Mouse (Mus musculus) adrenal gland (tissue): Measurements from ENCODE around the gene Slc9a7.

Experiments
- intact Hi-C: fragments of 180-260 bp; cut with DNase I; formaldehyde crosslinking; loops from one replicate; pipeline ENCODE4 v1.15.1; 2025
- long read RNA-seq, 2 experiments: library from polyadenylated mRNA; unstranded; transcript quantifications; one replicate each; pipeline ENCODE4 v2.0.0; 2020; ENCODE audit warnings: borderline replicate concordance in 1 of 2; ENCODE audit not compliant: insufficient replicate concordance in 1 of 2

Slc9a7 gene
- long read RNA-seq, experiment 1, partial matches to known transcripts: 5 of 9 reads
- long read RNA-seq, experiment 1, other reads (novel, unspliced or antisense): 4 of 9 reads
- long read RNA-seq, experiment 2, partial matches to known transcripts: 1 of 4 reads
- long read RNA-seq, experiment 2, other reads (novel, unspliced or antisense): 2 of 4 reads

- intact Hi-C loops: no loop called here
Observed at GRCm38 (mm10) chrX:20291282-20292039, at the start of gene Slc9a7. TSS of gene Slc9a7 (minus strand) at chrX:20291807.

GRCm38 (mm10) chrX:20335722-20336121 lies 44.1 kb upstream of the Slc9a7 start:
- intact Hi-C loops: loop anchor here (2.0 to 5.0 kb wide), 2 partner anchors 173 to 313 kb away; no protein-coding TSS in a partner anchor

DNA sequence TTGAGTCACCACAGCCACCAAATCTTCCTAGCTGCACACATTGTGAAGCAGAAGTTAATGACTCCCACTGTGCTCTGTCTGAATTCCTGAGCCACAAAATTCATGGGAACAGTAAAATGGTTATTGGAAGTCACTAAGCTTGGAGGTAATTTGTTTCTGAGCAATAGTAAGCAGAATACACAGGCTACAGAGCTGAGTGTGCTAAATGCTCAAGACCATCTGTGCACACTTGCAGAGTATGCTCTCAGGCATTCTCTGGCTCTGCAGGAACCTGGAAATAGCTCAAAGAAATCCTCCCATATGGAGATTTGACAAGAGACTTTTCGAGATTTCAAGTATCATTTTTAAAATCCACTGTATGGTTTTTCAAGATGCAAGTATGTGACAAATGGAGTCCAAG lies 41.1 kb upstream of the Slc9a7 start:
- intact Hi-C loops: no loop called here

DNA sequence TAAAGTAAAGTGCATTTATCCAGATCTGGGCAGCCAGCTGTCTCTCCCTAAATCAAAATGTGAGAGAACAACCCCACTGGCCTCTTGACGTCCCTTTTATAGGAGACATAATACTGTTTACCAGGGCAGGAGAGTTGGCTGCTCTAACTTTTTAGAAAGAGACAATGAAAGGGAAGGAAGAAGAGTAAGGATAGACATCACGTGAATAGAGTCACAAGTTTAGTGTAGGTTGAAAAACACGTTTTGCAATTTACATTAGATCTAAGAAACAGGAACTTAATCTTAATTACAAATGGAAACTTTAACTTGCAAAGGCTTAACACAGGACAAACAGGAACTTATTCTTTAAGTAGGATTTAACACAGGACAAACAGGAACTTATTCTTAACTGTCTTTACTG lies 15.6 kb upstream of the Slc9a7 start:
- intact Hi-C loops: no loop called here

- intact Hi-C loops: no loop called here
Observed at GRCm38 (mm10) chrX:20305941-20306340, 14.3 kb upstream of the Slc9a7 start.

DNA sequence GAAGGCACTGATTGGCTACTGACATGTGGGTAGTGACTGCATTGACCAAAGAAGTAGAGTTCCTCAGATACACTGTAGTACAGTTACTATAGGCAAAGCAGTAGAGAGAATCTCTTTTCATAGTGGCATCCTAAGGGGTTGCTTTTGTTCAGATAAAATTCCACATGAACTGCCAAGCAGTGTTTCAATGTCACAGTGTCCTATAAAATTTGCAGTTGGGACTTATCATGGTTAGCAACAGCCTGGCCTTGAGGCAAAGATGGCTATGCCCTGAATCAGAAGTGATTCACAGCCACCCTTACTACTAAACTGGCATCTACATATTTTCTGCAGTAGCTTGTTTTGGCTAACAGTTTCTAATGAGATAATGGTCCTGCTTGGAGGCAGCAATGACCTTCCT lies 11.7 kb upstream of the Slc9a7 start:
- intact Hi-C loops: no loop called here

- intact Hi-C loops: no loop called here
Observed at GRCm38 (mm10) chrX:20292040-20292417, 422 bp upstream of the Slc9a7 start.

GRCm38 (mm10) chrX:20290715-20291114 lies 892 bp downstream of the Slc9a7 start:
- intact Hi-C loops: no loop called here

DNA sequence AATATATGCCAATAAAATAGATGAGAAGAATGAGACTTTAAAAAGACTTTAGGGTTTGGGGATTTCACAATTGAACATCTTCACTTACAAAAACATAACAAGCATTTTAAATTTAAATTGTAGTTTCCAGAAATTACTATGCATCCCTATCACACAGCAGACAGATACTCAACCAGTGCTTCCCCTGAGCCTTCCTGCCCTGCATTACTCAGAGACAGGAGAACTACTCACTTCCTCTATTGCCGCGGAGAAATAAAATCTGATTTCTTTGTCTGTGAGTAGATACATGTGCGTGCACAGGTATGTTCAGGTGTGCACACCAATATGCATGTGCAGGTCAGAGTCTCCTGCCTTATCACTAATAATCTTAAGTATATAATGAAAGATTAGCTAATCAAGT lies 2.9 kb downstream of the Slc9a7 start:
- intact Hi-C loops: no loop called here

DNA sequence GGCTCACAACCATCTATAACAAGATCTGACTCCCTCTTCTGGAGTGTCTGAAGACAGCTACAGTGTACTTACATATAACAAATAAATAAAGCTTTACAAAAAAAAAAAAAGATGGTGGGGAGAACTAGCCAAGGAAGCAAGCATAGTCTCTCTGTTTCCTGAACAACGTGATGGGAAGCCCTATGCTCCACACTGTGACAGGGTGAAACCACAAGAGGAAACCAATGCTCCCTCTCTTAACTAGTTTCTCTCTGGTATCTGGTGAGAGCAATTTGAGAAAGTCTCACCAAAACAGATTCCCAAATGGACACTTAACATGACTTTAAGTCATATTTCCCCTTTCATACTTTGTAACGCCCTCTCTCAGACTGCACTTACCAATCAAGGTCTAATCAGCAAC lies 5.4 kb downstream of the Slc9a7 start:
- intact Hi-C loops: no loop called here

DNA sequence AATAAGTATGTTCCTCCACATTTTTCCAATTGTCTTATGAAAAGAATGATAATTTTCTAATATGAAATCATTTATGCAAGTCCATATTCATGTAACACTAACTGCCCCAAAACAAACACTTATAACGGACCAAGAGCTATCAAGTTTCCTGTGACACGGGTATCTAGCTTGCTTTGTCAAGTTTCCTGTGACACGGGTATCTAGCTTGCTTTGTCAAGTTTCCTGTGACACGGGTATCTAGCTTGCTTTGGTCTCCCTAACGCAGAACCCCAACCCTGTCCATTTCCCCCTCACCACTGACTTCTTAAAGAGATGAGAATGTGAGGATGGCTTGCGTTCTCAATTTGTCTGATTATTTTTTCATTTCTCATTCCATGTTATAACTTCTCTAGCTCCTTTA lies 12.2 kb downstream of the Slc9a7 start:
- intact Hi-C loops: no loop called here

DNA sequence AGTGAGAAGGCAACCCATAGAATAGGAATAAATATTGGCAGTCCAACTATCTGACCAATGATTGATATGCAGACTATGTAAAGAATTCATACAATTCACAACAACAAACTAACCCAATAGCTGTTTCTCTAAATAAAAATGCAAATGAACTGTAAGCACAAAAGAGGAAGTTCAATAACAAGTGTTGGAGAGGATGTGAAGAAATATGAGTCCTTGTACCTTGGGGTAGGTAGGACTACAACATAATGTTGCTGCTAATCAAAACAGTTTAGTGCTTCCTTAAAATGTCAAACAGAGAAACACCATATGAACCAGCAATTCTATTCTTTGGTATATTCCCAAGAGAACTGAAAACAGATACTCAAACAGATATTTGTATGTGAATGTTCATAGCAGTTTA lies 17.8 kb downstream of the Slc9a7 start:
- intact Hi-C loops: no loop called here

DNA sequence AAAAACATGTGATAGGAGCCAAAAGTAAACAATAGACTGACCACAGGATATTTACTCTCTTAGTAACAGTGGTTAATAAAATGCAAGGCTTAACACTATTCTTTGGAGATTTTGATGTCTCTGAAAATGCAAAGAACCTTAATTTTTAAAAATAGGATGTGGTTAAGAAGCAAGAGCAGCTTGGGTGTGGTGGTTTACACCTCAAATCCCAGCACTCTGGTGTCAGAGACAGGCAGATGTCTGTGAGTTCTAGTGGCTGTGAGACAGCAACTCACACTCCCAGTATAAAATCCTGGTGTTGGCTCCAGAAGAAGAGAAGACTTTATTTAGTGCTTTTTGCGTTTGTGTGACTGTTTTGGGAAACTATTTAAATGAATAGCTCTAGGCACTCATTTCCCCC lies 19.6 kb downstream of the Slc9a7 start:
- intact Hi-C loops: no loop called here

GRCm38 (mm10) chrX:20269980-20270379 lies 21.6 kb downstream of the Slc9a7 start:
- intact Hi-C loops: no loop called here

GRCm38 (mm10) chrX:20264370-20264769 lies 27.2 kb downstream of the Slc9a7 start:
- intact Hi-C loops: no loop called here

GRCm38 (mm10) chrX:20228102-20228501 lies 63.5 kb downstream of the Slc9a7 start:
- intact Hi-C loops: no loop called here

DNA sequence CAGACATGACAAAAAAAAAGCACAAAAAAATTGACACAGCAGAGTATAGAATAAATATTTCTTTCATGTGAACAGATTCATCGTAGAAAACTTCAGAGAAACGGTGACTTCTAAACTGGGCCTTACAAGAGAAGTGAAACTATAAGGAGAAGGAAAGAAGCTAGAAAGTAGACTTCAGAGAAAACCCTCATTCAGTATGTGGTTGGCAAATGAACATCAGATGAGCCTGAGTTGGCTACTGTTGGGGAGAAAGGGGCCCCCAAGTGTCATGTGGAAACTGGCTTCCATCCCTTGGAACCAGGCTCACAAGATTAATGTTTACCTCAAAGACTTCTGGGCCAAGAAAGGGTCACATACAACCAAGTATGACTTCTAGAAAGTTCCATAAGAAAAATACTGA lies 70.1 kb downstream of the Slc9a7 start:
- intact Hi-C loops: no loop called here

- intact Hi-C loops: no loop called here
Observed at GRCm38 (mm10) chrX:20185616-20186015, 106.0 kb downstream of the Slc9a7 start.

GRCm38 (mm10) chrX:20176792-20177191 lies 114.8 kb downstream of the Slc9a7 start:
- intact Hi-C loops: no loop called here

DNA sequence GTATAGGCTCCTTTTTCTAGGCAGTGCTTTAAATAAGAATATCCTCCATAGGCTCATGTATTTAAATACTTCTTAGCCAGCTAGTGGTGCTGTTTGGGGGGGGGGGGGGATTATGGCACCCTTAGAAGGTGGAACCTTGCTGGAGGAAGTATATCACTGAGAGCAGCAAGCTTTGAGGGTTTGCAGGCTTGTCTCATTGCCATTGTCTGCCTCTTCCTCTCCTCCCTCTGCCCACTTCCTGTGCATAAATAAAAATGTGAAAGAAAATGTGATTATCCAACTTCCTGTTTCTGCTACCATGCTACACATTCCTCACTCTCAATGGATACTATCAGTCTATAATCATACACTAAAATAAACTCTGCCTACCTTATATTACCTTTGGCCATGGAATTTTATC lies 123.2 kb downstream of the Slc9a7 start:
- intact Hi-C loops: loop anchor here (10.0 kb wide), 1 partner anchor 416 kb away; no protein-coding TSS in a partner anchor

DNA sequence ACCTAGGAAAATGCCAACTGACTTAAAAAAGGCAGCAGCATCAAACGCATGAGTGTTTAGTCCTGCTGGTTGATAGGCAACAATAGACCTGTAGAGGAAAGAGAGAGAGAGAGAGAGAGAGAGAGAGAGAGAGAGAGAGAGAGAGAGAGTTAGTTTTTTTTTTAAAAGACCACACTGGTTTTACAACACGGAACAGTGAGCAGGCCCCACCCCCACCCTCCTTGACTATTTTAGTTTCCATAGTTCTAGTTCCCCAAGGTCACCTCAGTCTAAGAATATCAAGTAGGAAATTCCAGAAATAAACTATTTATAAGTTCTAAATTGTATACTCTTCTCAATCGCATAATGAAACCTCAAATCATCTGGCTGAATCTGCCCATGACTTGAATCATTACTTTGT lies 126.6 kb downstream of the Slc9a7 start:
- intact Hi-C loops: loop anchor here (10.0 kb wide), 1 partner anchor 420 kb away; no protein-coding TSS in a partner anchor

DNA sequence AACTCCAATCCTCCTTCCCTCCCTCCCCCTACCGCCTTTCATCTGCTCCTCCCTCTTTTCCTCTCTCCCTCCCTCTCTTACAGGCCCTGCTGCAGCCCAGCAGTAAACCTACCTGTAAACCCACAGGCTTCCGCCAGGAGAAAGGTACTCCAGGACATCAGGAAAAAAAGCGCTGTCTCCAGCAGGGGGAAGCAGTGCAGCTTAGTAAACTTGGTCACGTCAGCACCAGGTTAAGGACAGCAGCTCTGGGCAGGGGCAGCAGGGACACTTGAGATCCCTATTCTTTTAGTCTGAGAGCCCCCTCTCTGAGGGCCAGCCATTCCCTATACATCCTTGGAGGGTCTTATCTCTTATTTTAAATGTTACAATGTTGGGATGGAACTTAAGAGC lies 129.3 kb downstream of the Slc9a7 start:
- intact Hi-C loops: loop anchor here (2.0 to 10.0 kb wide), 2 partner anchors 172 to 422 kb away; no protein-coding TSS in a partner anchor
